Mouse (Mus musculus) thymus, postnatal 14 days (tissue): ENCODE data around the gene Itpkc.

Experiments
- DNase-seq: peaks from one replicate; pipeline ENCODE4 v3.0.0; 2021

The Itpkc gene

GRCm38 (mm10) chr7:27189271-27189931 is 39.1 kb downstream of the Itpkc start:
- no peak for DNase-seq

GRCm38 (mm10) chr7:27185986-27186385 is 42.5 kb downstream of the Itpkc start:
- no peak for DNase-seq

GRCm38 (mm10) chr7:27184964-27185363 is 43.5 kb downstream of the Itpkc start:
- peak; percentile 62 for DNase-seq

- no peak for DNase-seq
Measured at GRCm38 (mm10) chr7:27182498-27182897, 46.0 kb downstream of the Itpkc start.

DNA sequence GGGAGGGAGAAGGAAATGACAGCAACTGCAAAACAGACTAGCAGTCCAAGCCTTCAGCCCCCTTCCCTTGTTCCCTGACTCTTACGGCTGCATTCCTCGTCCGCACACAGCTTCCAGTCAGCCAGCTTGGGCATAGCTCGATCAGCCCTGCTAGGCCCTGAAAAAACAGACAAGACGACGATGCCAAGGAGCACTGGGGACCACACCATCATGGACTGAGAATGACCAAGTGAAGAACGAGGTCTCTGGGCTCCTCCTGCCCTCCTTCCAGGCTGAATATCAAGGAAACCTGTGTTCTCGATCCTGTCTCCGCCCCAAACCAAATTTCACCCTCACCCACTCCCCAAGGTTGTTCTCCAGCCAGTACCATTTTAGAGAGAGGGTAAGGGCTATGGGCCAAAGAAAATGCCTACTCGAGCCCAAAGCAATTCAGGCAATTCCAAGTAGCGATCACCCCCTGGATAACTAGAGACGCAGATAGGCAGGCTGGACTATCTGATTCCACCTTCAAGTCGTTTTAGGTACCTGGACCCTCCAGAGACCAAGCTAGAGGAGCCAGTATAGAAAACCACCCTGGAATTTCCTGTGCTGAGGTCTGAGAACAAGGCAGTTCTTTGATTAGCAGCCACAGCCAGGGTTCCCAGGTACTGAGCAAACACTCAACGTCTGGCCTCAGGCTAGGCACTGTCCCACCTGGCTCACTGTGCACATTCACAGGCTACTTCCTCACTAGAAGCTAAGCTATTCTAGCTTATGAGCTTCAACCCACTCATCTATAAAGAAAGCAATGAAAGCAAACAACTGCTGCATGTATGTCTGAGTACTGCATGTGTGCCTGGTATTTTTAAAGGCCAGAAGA is 47.4 kb downstream of the Itpkc start, which contains the start of the genes Gm21983 and Mia:
Gene Gm21983 (minus strand): TSS at position 250 of the 859 bp plus-strand sequence.
Gene Mia (minus strand): TSS at position 321 of the 859 bp plus-strand sequence.
- DNase-seq = no peak

GRCm38 (mm10) chr7:27180036-27180435 is 48.4 kb downstream of the Itpkc start:
- DNase-seq = no peak

- DNase-seq = no peak
Measured at GRCm38 (mm10) chr7:27179217-27179918, 49.1 kb downstream of the Itpkc start.

DNA sequence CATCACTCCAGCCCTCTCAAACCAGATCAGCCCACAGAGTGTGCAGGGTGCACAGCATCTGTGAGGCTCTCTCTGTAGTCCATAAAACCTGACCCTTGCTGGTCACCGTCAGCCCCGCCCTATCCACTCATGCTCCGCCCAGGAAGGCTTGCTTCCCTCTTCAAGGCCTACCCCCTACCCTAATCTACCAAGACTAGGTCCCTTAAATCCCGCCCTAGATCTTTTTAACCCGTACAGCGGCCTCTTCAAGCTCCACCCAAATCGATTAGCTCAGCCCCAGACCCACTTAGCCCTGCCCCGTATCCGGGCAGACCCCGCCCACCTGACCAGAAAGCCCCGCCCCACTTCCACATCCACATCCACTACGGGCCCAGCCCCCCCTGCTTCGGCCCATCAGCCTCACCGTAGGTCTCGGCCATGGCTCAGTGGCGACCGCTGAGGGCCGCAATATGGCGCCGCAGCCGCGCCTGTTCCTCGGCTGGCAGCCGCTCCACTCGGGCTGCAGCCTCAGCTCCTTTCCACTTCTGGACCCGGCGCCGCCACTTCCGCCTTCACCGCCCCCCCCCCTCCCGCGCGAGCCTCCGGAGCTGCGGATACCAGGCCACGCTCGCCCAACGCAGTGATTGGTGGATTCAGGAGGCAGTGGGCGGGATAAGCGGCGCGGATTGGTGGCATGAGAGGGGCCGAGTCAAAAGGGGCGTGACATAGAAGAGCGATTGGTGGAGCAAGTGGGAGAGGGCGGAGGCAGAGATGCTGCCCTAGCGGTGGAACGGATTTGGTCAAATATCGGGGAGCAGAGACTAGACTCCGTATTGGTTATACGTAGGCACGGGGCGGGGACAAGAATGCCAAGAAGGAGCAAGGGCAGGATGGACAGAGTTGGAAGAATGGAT is 49.9 kb downstream of the Itpkc start, which contains the start of gene Rab4b:
Gene Rab4b (minus strand): TSS at position 573 of the 893 bp plus-strand sequence.
- peak; percentile 99 for DNase-seq

GRCm38 (mm10) chr7:27177942-27178323 is 50.5 kb downstream of the Itpkc start:
- DNase-seq = no peak

DNA sequence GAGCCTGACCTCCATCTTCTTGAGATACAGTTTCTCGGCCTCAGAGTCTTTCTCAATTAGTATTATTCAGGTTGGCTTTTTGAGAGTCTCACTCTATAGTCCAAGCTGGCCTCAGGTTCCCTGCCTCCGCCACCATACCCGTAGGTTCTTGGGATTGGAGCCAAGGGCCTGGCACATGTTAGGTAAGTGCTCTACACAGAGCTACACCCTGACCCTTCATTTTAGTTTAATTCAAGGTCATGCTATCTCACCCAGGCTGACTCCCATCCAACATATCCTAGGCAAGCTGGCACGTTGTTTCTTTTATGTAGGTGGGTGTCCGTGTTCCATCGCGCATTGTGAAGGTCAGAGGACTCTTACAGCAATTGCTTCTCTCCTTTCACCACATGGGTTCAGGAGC is 53.6 kb downstream of the Itpkc start:
- no peak for DNase-seq

GRCm38 (mm10) chr7:27174496-27174895 is 54.0 kb downstream of the Itpkc start:
- DNase-seq = no peak

GRCm38 (mm10) chr7:27170981-27171380 is 57.5 kb downstream of the Itpkc start:
- DNase-seq = no peak

- DNase-seq = no peak
Measured at GRCm38 (mm10) chr7:27168371-27168770, 60.1 kb downstream of the Itpkc start.

DNA sequence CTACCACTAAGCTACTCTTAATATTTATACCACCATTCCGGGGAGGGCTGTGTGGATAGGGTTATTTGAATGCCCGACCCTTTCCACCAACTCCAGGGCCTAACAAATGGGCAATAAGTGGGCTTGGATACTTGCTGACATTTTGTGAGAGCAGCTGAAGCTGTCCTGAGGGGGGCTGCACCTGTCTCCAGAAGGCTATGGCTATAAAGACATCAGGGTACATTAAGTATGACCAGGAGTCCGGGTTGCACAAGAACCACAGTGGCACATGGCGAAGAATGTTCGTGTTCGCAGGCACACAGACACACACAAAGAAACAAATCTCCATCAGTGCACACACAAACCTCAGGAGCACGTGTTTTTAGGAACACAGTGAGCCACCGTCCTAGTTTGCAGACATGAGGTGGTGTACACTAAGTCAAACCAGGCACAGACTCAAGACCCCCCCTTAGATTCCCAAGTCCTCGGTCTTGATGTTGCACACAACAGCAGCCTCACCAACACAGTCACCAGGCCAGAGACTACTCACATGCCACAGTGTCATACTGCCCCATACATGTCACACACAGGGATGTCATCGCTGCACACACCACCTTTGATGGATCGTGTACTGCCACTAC is 60.9 kb downstream of the Itpkc start:
- no peak for DNase-seq

GRCm38 (mm10) chr7:27166614-27167474 is 61.6 kb downstream of the Itpkc start, which contains the start of gene Egln2:
Gene Egln2, minus strand, starts transcription at chr7:27166802.
- DNase-seq = peak; percentile 97

DNA sequence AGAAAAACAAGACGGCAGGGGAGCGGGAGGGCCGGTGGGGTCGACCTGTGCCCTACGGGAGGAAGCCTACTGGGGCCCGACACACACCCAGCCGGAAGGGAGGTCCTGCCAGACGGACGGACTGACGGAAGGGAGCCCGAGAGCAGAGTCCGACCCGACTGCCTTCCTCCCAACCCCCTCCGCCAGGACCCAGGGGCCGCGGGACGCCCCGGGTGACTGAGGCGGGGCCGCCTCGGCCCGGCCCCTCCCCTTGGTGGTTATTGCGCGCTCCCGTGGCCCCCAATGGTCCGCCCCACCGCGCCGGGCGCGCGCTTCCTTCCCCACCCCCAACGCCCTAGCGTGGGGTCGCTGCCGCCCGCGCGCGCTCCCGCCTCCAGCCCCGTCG is 62.2 kb downstream of the Itpkc start:
- DNase-seq = peak; percentile 92

GRCm38 (mm10) chr7:27165696-27166095 is 62.8 kb downstream of the Itpkc start:
- DNase-seq = peak; percentile 52

DNA sequence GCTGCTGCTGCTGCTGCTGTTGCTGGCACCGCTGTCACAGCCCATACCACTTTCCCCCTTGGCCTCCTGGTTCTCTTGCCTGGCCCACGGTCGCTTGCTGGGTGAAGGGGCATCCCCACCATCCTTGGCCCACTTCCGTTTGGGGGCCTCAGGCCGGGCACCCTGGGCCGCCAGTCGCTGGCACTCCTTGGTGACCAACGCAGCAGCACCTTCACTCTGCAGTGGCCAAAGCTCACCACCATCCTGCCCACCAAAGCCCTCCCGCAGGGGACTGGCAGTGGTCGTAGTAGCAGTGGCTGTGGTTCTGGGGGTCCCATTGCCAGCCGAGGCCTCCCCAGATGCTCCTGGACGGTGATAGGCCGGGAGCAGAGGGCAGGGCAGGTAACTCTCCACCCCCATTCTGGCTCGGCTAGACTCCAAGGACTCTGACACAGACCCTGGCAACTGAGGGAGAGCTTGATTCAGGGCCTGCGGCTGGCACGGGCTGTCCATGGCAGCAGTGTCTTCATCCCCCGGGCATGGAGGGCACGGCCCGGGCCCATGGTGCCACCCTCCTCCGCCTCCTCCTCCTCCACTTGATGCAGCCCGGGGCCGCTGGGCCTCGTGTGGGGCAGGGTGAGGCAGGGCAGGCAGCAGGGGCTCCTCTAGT is 63.3 kb downstream of the Itpkc start:
- no peak for DNase-seq

DNA sequence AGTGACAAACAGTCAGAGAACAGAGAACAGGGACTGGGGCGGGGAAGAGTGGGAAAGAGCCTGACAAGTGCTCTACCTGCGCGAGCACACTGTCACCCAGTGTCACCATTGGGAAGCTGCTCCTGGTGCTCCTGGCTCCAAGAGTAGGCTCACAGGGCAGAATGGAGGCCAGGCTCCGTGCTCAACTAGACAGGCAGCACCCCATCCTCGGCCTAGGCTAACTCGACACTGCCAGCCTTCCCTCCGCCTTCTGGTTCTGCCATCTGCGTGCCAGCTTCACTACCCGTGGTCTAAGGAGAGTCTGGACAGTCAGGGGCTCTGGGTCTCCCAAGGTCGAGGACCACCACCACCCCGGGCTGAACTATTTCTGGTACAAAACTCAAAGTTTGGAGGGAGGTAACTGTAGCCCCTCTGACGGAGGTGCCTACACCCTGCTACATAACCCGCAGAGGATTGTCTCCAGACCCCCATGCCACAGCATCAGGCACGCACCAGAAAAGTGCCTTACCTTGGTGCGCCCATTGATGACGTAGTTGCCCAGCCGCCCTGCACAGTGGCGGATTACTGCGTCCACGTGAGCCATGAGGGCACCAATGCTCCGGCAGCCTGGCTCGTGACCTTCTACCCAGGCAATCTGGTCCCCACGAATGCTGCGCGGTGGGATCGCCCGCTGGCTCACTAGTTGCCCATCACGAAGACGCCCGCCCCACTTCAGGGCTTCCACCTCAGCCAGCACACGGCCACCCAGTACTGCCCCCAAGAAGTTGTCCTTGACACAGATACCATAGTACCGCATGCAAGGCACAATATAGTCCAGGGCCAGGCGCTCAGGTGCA is 64.1 kb downstream of the Itpkc start:
- no peak for DNase-seq
